Mouse (Mus musculus): Measurements from ENCODE around the gene Mrpl47. TPM values are rescaled to one million over a fixed set of nuclear protein-coding genes. Genes with fewer than 3 reads are reported as not detected.
"Not testable (repeated sequence)": the region's sequence is repeated elsewhere in the genome, so short reads cannot be mapped to it uniquely, and the experiment has no call there.

The Mrpl47 gene
- total RNA-seq, 1 experiment from 2014 or later = 33.5 TPM

GRCm38 (mm10) chr3:32705647-32706348, 31.6 kb downstream of the Mrpl47 start, which contains the start of gene Actl6a:
Actl6a (plus strand) TSS chr3:32706298.
- DNase-seq = not testable (repeated sequence)

- DNase-seq = not testable (repeated sequence)
Measured at GRCm38 (mm10) chr3:32704632-32705031, 32.8 kb downstream of the Mrpl47 start.

DNA sequence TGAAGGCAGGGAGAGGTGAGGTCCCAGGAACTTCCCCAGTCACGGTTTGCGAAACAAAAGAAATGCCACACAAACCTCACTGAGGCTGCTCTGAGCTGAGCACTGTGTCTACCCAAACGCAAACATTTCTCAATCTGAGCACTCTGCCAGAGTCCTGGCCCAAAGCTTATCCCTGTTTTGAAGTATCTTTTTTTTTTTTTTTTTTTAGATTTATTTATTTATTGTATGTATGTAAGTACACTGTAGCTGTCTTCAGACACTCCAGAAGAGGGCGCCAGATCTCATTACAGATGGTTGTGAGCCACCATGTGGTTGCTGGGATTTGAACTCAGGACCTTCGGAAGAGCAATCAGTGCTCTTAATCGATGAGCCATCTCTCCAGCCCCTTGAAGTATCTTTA, 33.4 kb downstream of the Mrpl47 start:
- DNase-seq = not testable (repeated sequence)

- peak; percentile 89 for DNase-seq
Measured at GRCm38 (mm10) chr3:32698228-32698863, 39.1 kb downstream of the Mrpl47 start.

DNA sequence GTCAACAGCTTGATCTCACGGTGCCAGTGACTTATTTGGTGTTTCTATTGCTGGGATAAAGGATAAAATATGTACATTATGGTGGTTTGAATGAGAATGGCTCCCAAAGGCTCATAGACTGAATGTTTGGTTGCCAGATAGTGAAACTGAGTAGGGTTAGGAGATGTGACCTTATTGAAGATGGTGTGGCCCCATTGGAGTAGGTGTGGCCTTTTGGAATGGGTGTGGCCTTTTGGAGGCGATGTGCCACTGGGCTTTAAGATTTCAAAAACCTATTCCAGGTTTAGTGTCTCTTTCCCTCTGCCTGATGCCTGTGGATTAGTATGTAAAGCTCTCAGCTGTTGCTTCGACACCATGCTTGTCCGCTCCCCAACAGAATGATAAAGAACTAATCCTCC, 41.8 kb downstream of the Mrpl47 start:
- DNase-seq = no peak

- no peak for DNase-seq
Measured at GRCm38 (mm10) chr3:32694737-32695582, 42.4 kb downstream of the Mrpl47 start.

DNA sequence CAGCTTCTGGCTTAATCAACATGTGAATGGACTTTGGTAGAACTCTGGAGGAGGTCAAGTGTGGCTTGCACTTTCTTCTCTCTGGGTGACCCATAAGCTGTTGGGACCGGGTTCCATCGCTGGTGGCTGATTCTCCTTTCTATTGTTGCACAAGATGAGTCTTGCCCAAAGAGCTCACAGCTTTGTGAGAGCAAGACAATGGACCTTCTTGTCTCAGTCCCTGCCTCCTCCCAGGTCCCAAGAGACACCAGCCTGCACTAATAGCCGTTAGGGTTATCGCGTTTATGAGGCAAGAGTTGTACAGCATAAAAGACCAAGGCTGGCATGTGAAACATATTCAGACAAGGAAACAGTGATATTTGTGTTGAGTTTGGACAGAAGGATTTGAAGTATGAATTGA, 43.2 kb downstream of the Mrpl47 start:
- no peak for DNase-seq

GRCm38 (mm10) chr3:32691841-32692240, 45.6 kb downstream of the Mrpl47 start:
- DNase-seq = no peak

- DNase-seq = no peak
Measured at GRCm38 (mm10) chr3:32690901-32691300, 46.5 kb downstream of the Mrpl47 start.

DNA sequence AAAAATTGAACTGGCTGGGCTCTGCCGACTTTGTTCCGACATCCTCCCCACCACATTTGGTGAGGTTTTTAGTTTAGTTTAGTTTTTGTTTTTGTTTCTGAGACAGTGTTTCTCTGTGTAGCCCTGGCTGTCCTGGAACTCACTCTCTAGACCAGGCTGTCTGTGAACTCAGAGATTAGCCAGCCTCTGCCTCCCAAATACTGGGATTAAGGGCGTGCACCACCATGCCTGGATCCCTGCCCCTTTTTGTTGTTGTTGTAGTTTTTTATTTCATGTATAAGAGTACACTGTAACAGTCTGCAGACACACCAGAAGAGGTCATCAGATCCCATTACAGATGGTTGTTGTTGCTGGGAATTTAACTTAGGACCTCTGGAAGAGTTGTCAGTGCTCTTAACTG, 47.4 kb downstream of the Mrpl47 start:
- DNase-seq = no peak

- no peak for DNase-seq
Measured at GRCm38 (mm10) chr3:32689567-32689999, 47.8 kb downstream of the Mrpl47 start.

GRCm38 (mm10) chr3:32687156-32687555, 50.2 kb downstream of the Mrpl47 start:
- DNase-seq = no peak

GRCm38 (mm10) chr3:32686537-32686936, 50.9 kb downstream of the Mrpl47 start:
- DNase-seq = no peak

GRCm38 (mm10) chr3:32684631-32685030, 52.8 kb downstream of the Mrpl47 start:
- no peak for DNase-seq

- DNase-seq = no peak
Measured at GRCm38 (mm10) chr3:32682910-32683531, 54.4 kb downstream of the Mrpl47 start.

DNA sequence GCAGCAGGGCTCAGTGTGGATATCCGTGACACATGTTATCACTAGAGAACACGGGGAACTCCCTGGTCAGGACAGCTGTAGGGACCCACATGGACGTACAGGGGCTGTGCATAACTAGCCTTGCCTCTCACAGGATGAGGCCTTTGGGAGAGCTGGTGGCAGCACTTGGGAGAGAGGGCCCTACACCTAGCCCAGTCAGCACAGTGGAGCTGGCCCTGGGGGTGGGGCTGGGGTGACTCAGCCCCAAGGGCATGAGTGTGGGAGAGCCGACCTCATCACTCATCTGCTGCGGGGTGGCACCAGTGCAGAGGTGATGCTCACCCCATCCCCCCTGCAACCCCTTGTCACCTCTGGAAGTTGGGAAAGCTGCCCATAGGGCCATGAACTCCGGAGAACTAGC, 61.0 kb downstream of the Mrpl47 start:
- peak; percentile 72 for DNase-seq

Other genes with a start within 250 kb of the Mrpl47 start
- 0.90 and 1.7 TPM in 2 replicates for gene Kcnmb3, start 245.4 kb downstream of the Mrpl47 start, total RNA-seq (2021)
- gene Zfp639, start 227.3 kb downstream of the Mrpl47 start, total RNA-seq (2021) = 31.7 and 38.1 TPM in 2 replicates
- gene Mfn1, start 208.1 kb downstream of the Mrpl47 start, total RNA-seq (2021) = 74.2 and 83.9 TPM in 2 replicates
- 26.8 and 46.7 TPM in 2 replicates for gene Gnb4, start 121.0 kb downstream of the Mrpl47 start, total RNA-seq (2021)
- gene Actl6a, start 31.3 kb downstream of the Mrpl47 start, total RNA-seq (2021) = 55.6 and 57.1 TPM in 2 replicates
- gene Ndufb5, start 615 bp downstream of the Mrpl47 start, total RNA-seq (2021) = 296 and 331 TPM in 2 replicates
- gene Usp13, start 79.9 kb upstream of the Mrpl47 start, total RNA-seq (2021) = 4.9 and 5.2 TPM in 2 replicates

Measured in adrenal gland, postnatal 25 days (tissue).